Mouse (Mus musculus): Measurements from ENCODE around the gene Nav2.

DNA sequence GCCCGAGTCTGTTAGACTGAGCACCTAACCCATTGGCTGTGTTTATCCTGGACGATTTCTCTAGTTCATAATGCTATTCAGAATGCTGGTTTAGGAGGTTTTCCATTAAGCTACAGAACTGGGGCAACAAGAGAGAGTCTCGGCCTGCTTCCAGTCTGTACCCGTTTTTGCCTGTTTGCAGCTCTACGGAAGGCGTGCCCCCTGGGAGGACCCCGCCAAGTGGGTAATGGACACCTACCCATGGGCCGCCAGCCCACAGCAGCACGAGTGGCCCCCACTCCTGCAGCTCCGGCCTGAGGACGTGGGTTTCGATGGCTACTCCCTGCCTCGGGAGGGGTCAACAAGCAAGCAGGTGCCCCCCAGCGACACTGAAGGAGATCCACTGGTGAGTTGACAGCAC is 695.7 kb downstream of the Nav2 start:
- TF ChIP-seq GATA1 (IDR thresholded peaks at IDR 0.05; ENCODE audit: borderline replicate concordance, low read length), result no peak
- no peak for TF ChIP-seq FLI1 (IDR thresholded peaks at IDR 0.05; ENCODE audit: low read length)
